Mouse (Mus musculus): ENCODE measurements around the gene Smc5.

DNA sequence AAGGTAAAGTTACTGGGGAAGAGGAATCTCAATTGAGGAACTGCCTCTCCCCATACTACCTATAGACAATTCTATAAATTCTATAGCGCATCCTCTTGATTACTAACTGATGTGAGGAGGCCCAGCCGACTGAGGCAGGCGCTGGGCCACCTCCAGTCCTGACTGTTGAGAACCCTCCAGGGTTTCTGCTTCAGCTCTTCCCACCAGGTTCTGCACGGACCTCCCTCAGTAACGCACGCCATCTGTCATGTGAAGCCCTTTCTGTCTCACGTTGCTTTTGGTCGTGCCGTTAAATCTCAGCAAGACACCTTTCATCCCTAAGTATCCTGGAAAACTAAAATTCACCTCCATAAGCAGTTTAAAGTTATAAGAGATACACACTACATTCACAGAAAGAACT, 16.9 kb downstream of the Smc5 start:
- TF ChIP-seq CTCF (IDR thresholded peaks at IDR 0.05; ENCODE audit: low read depth, low read length) (no peak), POLR2A (IDR thresholded peaks at IDR 0.05; ENCODE audit: extremely low read depth, insufficient read depth, low read length) (no peak)

All from liver, adult 2 months (tissue).